Comparison of ENCODE assay signal across 12 mouse cellular contexts in the genomic region with DNA sequence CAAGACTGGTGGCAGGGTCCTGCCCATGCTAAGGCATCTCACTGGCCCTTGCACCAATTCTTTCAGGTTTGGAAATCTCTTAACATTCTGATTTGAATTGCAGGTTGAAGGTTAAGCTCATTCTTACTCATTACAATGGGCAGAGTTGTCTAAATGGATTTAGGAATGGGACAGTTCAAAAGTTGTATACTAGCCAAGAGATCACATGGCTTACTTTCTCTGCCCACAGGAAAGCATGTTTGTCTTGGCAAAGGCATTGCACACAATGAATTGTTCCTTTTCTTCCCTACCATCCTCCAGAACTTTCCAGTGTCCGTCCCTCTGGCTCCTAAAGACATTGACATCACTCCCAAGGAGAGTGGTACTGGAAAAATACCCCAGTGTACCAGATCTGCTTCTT.
"Had no signal": no experiment of that assay in that cellular context is flagged by ENCODE, and none has a peak within 500 bp of the region (broad histone marks: within the 10 kb centered on the region; RNA-seq: fewer than 3 reads in every experiment).

No protein-coding gene starts in this region.

- DNase-seq: liver, postnatal 0 days; lung, adult 2 months; lung, postnatal 14 days; lung, postnatal 36 days; retina, postnatal 1 day; right cerebral cortex, adult 18-20 months; right cerebral cortex, postnatal 25 days; right cerebral cortex, postnatal 4 days; spleen, adult 18-20 months; thymus, adult 18-20 months; thymus, postnatal 14 days; thymus, postnatal 36 days had no signal
